Comparison of ENCODE assay signal across 10 mouse cellular contexts in genomic region chr8:46845891-46846290, GRCm38 (mm10).
A peak's percentile ranks its signal among the peaks of the same experiment; 100 is the strongest.
DNase-seq lines count a peak whose midpoint lies in the region; ATAC-seq and TF ChIP-seq lines count a peak whose summit lies in the region.
"Had no signal": no experiment of that assay in that cellular context is flagged by ENCODE, and none has a peak within 500 bp of the region (broad histone marks: within the 10 kb centered on the region; RNA-seq: fewer than 3 reads in every experiment).

No protein-coding gene starts in this region.

- no peak for ATAC-seq in CD4-positive, CD25-positive, alpha-beta regulatory T cell, adult 4 months
- no peak for ATAC-seq in kidney, embryonic 15.5 days (replicated peaks; ENCODE audit: low FRiP score)
- ATAC-seq in liver, embryonic 13.5 days (ENCODE audit: low read depth): no peak

- WGBS in kidney, embryonic 15.5 days: 56% methylated on average over 9 of the region's 9 CpGs
- 74% methylated on average over 9 of the region's 9 CpGs for WGBS in liver, embryonic 13.5 days (ENCODE audit: insufficient replicate concordance)
- 81% methylated on average over 9 of the region's 9 CpGs for WGBS in hindbrain, embryonic 10.5 days

- H3K4me1 ChIP-seq in kidney, embryonic 15.5 days: peaks cover 12% of the 10 kb centered on the region
- peaks cover 77% of the 10 kb centered on the region for H3K4me1 ChIP-seq in bone marrow macrophage, adult 2 months (ENCODE audit: control insufficient read depth, insufficient read depth, low read length)
- peaks cover 56% of the 10 kb centered on the region for H3K4me1 ChIP-seq in liver, embryonic 13.5 days (replicated peaks)
- peaks cover 15% of the 10 kb centered on the region for H3K4me1 ChIP-seq in hindbrain, embryonic 10.5 days (replicated peaks)
- H3K4me1 ChIP-seq: midbrain, embryonic 10.5 days had no signal

- H3K36me3 ChIP-seq in kidney, embryonic 15.5 days: peaks cover 32% of the 10 kb centered on the region
- H3K36me3 ChIP-seq in liver, embryonic 13.5 days: peaks cover 18% of the 10 kb centered on the region
- peaks cover 39% of the 10 kb centered on the region for H3K36me3 ChIP-seq in hindbrain, embryonic 10.5 days

- no peak for TF ChIP-seq CTCF in bone marrow macrophage, adult 2 months (IDR thresholded peaks at IDR 0.05; ENCODE audit: low read depth, low read length)

- H3K4me3 ChIP-seq in kidney, embryonic 15.5 days (replicated peaks): no peak overlapping the region
- 0 out of 2 replicates have a peak overlapping the region, but pooled peaks have one; percentile 1 for H3K4me3 ChIP-seq in bone marrow macrophage, adult 2 months (ENCODE audit: insufficient read depth, low read length)
- H3K4me3 ChIP-seq in liver, embryonic 13.5 days (replicated peaks): no peak overlapping the region
- no peak overlapping the region for H3K4me3 ChIP-seq in hindbrain, embryonic 10.5 days
- H3K4me3 ChIP-seq: midbrain, embryonic 10.5 days had no signal

- no peaks in the 10 kb centered on the region for H3K9me3 ChIP-seq in kidney, embryonic 15.5 days (replicated peaks)
- H3K9me3 ChIP-seq in liver, embryonic 13.5 days (replicated peaks): no peaks in the 10 kb centered on the region
- H3K9me3 ChIP-seq in hindbrain, embryonic 10.5 days: no peaks in the 10 kb centered on the region
- H3K9me3 ChIP-seq: midbrain, embryonic 10.5 days had no signal

- TF ChIP-seq POLR2A in bone marrow macrophage, adult 2 months (IDR thresholded peaks at IDR 0.05; ENCODE audit: borderline replicate concordance, low read depth, low read length): no peak

- no peak overlapping the region for H3K4me2 ChIP-seq in kidney, embryonic 15.5 days
- no peak overlapping the region for H3K4me2 ChIP-seq in liver, embryonic 13.5 days

- no peaks in the 10 kb centered on the region for H3K27me3 ChIP-seq in kidney, embryonic 15.5 days
- H3K27me3 ChIP-seq in liver, embryonic 13.5 days: no peaks in the 10 kb centered on the region
- no peaks in the 10 kb centered on the region for H3K27me3 ChIP-seq in hindbrain, embryonic 10.5 days (ENCODE audit: insufficient read depth, poor library complexity, severe bottlenecking)

- H3K27ac ChIP-seq in kidney, embryonic 15.5 days: peak overlapping the region; percentile 54
- peak overlapping the region; percentile 99 for H3K27ac ChIP-seq in bone marrow macrophage, adult 2 months (ENCODE audit: insufficient read depth, low read depth, low read length)
- peak overlapping the region; percentile 55; the same call in 1 of the 2 replicates for H3K27ac ChIP-seq in liver, embryonic 13.5 days
- H3K27ac ChIP-seq in hindbrain, embryonic 10.5 days: no peak overlapping the region; the same call in 1 of the 2 replicates
- H3K27ac ChIP-seq: midbrain, embryonic 10.5 days had no signal

- no peak overlapping the region for H3K9ac ChIP-seq in kidney, embryonic 15.5 days
- H3K9ac ChIP-seq in liver, embryonic 13.5 days: no peak overlapping the region

- peak; percentile 13 for DNase-seq in CD4-positive, CD25-positive, alpha-beta regulatory T cell, adult 2 months (ENCODE audit: low read depth, low spot score)
- no peak for DNase-seq in kidney, postnatal 4 days
- DNase-seq in liver, embryonic 13.5 days: no peak
- no peak for DNase-seq in T-cell, adult 2 months (ENCODE audit: low spot score)
- DNase-seq in hindbrain, embryonic 10.5 days (ENCODE audit: low spot score): no peak
- DNase-seq: right cerebral cortex, postnatal 25 days had no signal
